Mouse (Mus musculus) embryo, embryonic 10.5 days (tissue): Measurements from ENCODE around the gene Daw1.
A peak's percentile ranks its signal among the peaks of the same experiment; 100 is the strongest.

Experiments
- DNase-seq: peaks from one replicate; pipeline ENCODE4 v3.0.0-alpha.2; 2015; ENCODE audit warnings: low spot score

Daw1 gene

GRCm38 (mm10) chr1:83159603-83160002, at the start of gene Daw1:
Gene Daw1, plus strand, starts transcription at chr1:83159752.
- DNase-seq, result peak; percentile 95

GRCm38 (mm10) chr1:83110992-83111391, 48.6 kb upstream of the Daw1 start:
- no peak for DNase-seq

- DNase-seq, result no peak
These were observed 47.8 kb upstream of the Daw1 start for GRCm38 (mm10) chr1:83111726-83112125.

DNA sequence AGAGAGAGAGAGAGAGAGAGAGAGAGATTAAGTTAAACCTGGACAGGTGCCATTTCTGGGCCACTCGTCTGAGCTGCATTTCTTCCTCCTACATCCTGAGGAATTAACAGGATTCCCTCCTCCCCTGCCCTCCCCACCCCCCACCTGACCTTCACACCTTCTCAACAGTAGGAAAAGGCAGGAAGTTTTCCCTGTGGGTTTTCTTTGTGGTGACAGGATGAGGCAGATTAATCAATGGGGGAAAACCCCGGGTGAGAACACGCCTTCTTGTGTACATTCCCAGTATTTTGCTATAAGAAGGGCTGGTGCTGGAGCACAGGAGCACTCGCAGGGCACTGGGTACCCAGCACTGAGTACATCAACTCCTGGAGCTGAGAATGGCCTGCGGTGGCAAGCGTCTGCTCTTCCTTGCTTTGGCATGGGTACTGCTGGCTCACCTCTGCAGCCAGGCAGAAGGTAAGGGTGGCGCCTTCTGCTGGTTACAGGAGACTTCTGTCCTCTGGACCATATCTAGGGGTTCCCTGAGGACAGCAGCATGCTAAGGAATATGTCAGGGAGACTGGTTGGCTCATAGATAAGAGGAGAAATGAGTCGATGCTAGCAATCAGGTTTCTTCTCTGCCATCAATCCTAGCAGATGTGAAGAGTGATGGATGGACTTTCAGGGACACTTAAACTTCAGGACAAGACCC, 43.0 kb upstream of the Daw1 start, which contains the start of gene Ccl20:
Gene Ccl20 (plus strand): TSS at position 320 of the 691 bp plus-strand sequence.
- no peak for DNase-seq

DNA sequence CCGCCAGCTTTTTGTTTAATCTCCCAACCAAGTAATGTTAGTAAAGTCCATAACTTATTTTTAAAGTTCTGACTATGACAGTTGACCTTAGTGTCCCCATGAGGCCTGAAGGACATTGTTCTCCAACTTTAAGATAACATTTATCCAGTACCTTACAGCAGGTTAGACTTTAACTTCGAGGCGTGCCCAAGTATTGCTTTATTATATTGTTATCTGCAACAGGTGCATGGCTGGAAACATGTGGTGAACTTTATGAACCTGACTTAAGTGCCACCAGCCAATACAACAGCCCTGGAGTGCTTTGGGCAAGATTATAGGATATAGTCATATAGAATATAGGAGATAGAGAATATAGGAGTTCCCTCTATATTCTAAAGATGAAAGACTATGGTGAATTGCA, 42.3 kb upstream of the Daw1 start:
- no peak for DNase-seq

GRCm38 (mm10) chr1:83117661-83118060, 41.9 kb upstream of the Daw1 start:
- DNase-seq, result no peak

- no peak for DNase-seq
These were observed 39.6 kb upstream of the Daw1 start for GRCm38 (mm10) chr1:83119903-83120302.

DNA sequence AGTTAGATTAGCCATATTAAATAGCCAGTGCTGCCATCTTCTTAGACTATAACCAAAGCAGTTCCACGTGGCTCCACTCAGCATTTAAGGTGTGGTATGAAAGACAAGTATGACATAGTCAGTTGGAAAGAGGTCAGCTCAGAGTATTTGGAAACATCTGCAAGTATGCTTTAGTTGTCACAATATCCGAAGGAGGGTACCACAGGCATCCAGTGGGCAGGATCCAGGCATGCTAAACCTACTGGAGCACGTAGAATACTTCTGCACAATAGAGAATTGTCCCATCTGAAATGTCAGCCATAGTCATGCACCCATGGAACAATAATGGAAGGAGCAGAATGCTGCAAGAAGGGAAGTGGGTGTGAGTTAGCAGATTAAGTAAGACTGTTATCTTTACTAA, 39.2 kb upstream of the Daw1 start:
- no peak for DNase-seq

- DNase-seq, result no peak
These were observed 36.4 kb upstream of the Daw1 start for GRCm38 (mm10) chr1:83123201-83123600.

DNA sequence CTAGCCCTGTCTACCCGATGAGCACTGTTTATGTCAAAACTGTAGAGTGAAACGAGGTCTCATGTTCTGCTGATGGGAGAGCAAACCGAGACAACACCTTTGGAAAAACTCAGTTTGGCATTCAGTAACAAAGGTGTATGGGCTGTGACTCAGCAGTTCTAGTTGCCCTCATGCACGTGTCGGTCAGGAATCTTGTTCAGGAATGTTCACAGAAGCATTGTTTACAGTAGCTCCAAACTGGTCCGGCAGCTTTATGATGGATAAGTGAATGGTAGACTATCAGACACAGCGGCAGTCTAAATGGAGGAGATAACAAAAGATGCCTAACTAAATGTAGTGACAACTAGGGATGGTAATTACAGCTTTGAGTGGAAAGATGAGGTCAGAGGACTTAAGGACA, 23.7 kb upstream of the Daw1 start:
- DNase-seq, result no peak

DNA sequence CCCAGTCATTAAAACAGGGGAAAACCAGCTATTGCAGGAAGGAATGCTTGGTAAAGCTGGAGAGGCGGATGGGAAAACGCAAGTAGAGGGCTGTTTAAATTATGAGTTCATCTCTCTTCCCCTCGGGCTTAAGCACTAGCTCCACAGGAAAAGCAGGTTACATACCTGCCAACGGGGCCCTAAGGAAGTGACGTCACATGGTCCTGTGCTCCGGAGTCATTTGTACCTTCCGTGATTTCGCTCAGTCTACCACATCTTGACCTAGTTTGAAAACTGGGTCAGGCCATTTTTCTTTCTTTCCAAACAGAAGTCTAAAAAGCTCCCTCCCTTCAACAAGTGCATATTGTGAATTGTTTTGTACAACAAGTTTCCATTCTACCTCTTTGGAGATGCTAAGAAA, 21.7 kb upstream of the Daw1 start:
- no peak for DNase-seq

- no peak for DNase-seq
These were observed 20.8 kb upstream of the Daw1 start for GRCm38 (mm10) chr1:83138721-83139120.

GRCm38 (mm10) chr1:83141510-83141909, 18.0 kb upstream of the Daw1 start:
- DNase-seq, result no peak

DNA sequence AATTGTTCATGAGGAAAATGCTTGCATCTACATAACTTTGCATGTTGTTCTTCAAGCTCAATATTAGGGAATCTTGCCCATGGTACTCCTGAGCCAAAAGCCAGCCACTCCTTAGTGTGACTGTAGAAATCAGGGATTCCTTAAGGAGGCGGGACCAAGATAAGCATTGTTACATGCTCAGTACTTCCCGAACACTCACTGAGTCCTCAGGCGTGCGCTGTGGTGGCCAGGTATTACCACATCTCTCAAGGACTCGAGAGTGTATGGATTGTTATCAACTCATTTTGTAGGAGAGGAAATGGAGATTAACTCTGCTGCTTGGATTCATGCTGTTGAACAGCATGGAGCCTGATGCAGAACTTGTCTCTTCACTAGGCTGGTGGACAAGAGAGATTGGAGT, 17.5 kb upstream of the Daw1 start:
- DNase-seq, result no peak

DNA sequence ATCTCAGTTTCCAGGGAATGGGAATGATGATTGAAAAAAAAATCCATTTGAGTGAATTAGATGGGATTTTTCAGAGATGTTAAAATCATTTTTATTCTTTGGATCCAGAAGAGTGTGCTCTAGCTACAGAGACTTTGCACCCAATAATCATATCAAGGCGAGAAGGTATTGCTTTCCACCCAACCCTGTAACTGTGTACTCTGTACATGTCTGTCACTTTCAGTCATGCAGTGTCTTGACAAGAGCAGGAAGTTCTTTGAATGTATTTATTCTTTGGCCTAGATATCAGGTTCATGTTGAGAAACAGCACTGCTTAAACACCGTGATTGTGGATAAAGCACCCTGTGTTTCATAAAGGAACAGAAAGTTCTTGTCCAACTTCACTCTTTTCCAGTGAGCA, 13.0 kb upstream of the Daw1 start:
- no peak for DNase-seq

- DNase-seq, result peak; percentile 20
These were observed 9.3 kb upstream of the Daw1 start for GRCm38 (mm10) chr1:83150227-83150626.

DNA sequence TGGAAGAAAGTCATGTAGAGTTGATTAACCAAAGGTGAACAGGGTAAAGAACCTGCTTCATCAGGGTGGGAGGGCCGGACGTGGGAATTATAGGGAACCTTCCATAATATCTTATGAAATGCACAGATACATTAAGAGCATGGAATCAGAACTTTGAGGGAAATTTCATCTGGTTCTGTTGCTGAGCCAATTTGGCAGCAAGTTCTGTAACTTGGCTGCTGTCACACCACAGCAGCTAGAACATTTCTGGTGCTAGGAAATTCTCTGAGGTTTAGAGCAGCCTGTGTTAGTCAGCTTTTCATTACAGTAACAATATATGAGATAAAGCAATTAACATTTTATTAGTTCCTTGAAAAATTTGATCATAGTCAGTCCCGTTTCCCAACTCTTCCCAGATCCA, 6.6 kb upstream of the Daw1 start:
- DNase-seq, result no peak

GRCm38 (mm10) chr1:83156876-83157275, 2.7 kb upstream of the Daw1 start:
- no peak for DNase-seq

GRCm38 (mm10) chr1:83161658-83162057, 2.1 kb downstream of the Daw1 start:
- DNase-seq, result no peak

GRCm38 (mm10) chr1:83164027-83164426, 4.5 kb downstream of the Daw1 start:
- no peak for DNase-seq

DNA sequence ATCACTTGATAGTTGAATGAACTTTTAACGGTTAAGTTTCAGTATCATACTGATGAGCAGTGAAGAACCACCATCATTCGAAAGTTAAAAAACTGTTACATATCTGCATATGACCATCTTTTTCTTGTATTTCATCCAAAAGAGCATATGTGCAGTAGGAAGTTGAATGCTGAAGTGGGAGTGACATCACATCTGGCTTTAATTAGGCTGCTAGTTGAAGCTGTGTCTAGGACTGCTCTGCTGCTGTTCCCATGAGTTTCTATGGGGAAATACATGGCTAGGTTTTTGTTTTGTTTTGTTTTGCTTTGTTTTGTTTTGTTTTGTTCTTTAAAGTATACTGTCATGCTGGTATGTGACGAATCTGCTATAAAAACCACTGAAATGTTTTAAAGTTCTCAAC, 9.6 kb downstream of the Daw1 start:
- peak; percentile 59 for DNase-seq

GRCm38 (mm10) chr1:83175985-83176384, 16.4 kb downstream of the Daw1 start:
- DNase-seq, result no peak

GRCm38 (mm10) chr1:83179531-83179930, 20.0 kb downstream of the Daw1 start:
- DNase-seq, result no peak

GRCm38 (mm10) chr1:83181418-83181817, 21.9 kb downstream of the Daw1 start:
- peak; percentile 65 for DNase-seq
